In genomic region chr16:88542488-88542887, GRCm38 (mm10) we compare ENCODE assay signal across 8 mouse cellular contexts. TPM values are rescaled to one million over a fixed set of nuclear protein-coding genes. Genes with fewer than 3 reads are reported as not detected.
DNase-seq lines count a peak whose midpoint lies in the region; ATAC-seq and TF ChIP-seq lines count a peak whose summit lies in the region.

No protein-coding gene starts in this region.

- H3K4me1 ChIP-seq in intestine, postnatal 0 days (replicated peaks; ENCODE audit: control insufficient read depth, insufficient read depth, low read length), result no peaks in the 10 kb centered on the region
- no peaks in the 10 kb centered on the region; the same call in 1 of the 2 replicates for H3K4me1 ChIP-seq in intestine, embryonic 16.5 days (ENCODE audit: control insufficient read depth, insufficient read depth, low read length)
- no peaks in the 10 kb centered on the region for H3K4me1 ChIP-seq in forebrain, embryonic 14.5 days (ENCODE audit: control insufficient read depth, insufficient read depth, low read length)

- H3K27ac ChIP-seq in intestine, postnatal 0 days (ENCODE audit: low read depth, low read length), result no peak overlapping the region
- H3K27ac ChIP-seq in intestine, embryonic 16.5 days (ENCODE audit: low read length), result no peak overlapping the region
- H3K27ac ChIP-seq in forebrain, embryonic 14.5 days (ENCODE audit: low read depth, low read length), result no peak overlapping the region

- peak; percentile 81 for TF ChIP-seq CTCF in intestine, postnatal 0 days (IDR thresholded peaks at IDR 0.05; ENCODE audit: low read depth)

- WGBS in intestine, postnatal 0 days, result 59% methylated on average over 6 of the region's 6 CpGs
- WGBS in intestine, embryonic 16.5 days, result 58% methylated on average over 6 of the region's 6 CpGs
- 52% methylated on average over 6 of the region's 6 CpGs for WGBS in forebrain, embryonic 14.5 days

- no peak overlapping the region for H3K4me2 ChIP-seq in intestine, postnatal 0 days (replicated peaks; ENCODE audit: low read depth)
- no peak overlapping the region for H3K4me2 ChIP-seq in intestine, embryonic 16.5 days (ENCODE audit: low read depth, low read length)
- no peak overlapping the region for H3K4me2 ChIP-seq in forebrain, embryonic 14.5 days (ENCODE audit: low read length)

- no peaks in the 10 kb centered on the region for H3K9me3 ChIP-seq in intestine, postnatal 0 days (ENCODE audit: control insufficient read depth)
- no peaks in the 10 kb centered on the region for H3K9me3 ChIP-seq in intestine, embryonic 16.5 days (ENCODE audit: control insufficient read depth, low read length)
- no peaks in the 10 kb centered on the region for H3K9me3 ChIP-seq in forebrain, embryonic 14.5 days (replicated peaks; ENCODE audit: control insufficient read depth, low read length)

- DNase-seq in thymus, postnatal 4 days, result peak; percentile 9
- no peak for DNase-seq in thymus, adult 18-20 months
- DNase-seq in forebrain, embryonic 14.5 days (ENCODE audit: low spot score), result peak; percentile 54
- no peak for DNase-seq in testis, postnatal 14 days (ENCODE audit: low spot score)
- DNase-seq in urinary bladder, postnatal 10 days (ENCODE audit: low spot score), result no peak
- no peak for DNase-seq in right cerebral cortex, postnatal 14 days

- no peaks in the 10 kb centered on the region for H3K36me3 ChIP-seq in intestine, postnatal 0 days (ENCODE audit: control insufficient read depth, insufficient read depth)
- no peaks in the 10 kb centered on the region for H3K36me3 ChIP-seq in intestine, embryonic 16.5 days (ENCODE audit: control insufficient read depth, insufficient read depth, low read length)
- no peaks in the 10 kb centered on the region for H3K36me3 ChIP-seq in forebrain, embryonic 14.5 days (ENCODE audit: control insufficient read depth, insufficient read depth, low read length)

- no peaks in the 10 kb centered on the region for H3K27me3 ChIP-seq in intestine, postnatal 0 days (replicated peaks; ENCODE audit: control insufficient read depth, insufficient read depth, low read length)
- H3K27me3 ChIP-seq in intestine, embryonic 16.5 days (replicated peaks; ENCODE audit: control insufficient read depth, insufficient read depth, low read length), result no peaks in the 10 kb centered on the region
- H3K27me3 ChIP-seq in forebrain, embryonic 14.5 days (replicated peaks; ENCODE audit: control insufficient read depth, insufficient read depth, low read length), result no peaks in the 10 kb centered on the region

- H3K4me3 ChIP-seq in intestine, postnatal 0 days (ENCODE audit: low read depth, low read length), result no peak overlapping the region
- no peak overlapping the region for H3K4me3 ChIP-seq in intestine, embryonic 16.5 days (ENCODE audit: low read length)
- H3K4me3 ChIP-seq in forebrain, embryonic 14.5 days (ENCODE audit: low read depth, low read length), result no peak overlapping the region

- ATAC-seq in intestine, postnatal 0 days, result peak; percentile 26; the same call in 1 of the 2 replicates
- ATAC-seq in intestine, embryonic 16.5 days, result no peak
- no peak for ATAC-seq in forebrain, embryonic 14.5 days

- H3K9ac ChIP-seq in intestine, postnatal 0 days (ENCODE audit: low read depth, low read length), result no peak overlapping the region
- no peak overlapping the region for H3K9ac ChIP-seq in intestine, embryonic 16.5 days (ENCODE audit: low read depth, low read length)
- no peak overlapping the region for H3K9ac ChIP-seq in forebrain, embryonic 14.5 days (ENCODE audit: low read length)

RNA-seq across cellular contexts. Expression of gene Cldn8, which starts 20.5 kb away (rescaled TPM):
- polyA plus RNA-seq in intestine, postnatal 0 days (2015; fragmentation: Nextera tagmentation; extraction: Ambion mirVana), result 48.9 and 56.8 TPM in 2 replicates
- polyA plus RNA-seq in intestine, embryonic 16.5 days (2015; fragmentation: Nextera tagmentation; extraction: Ambion mirVana), result 107 and 111 TPM in 2 replicates
- not detected in 2 replicates for polyA plus RNA-seq in forebrain, embryonic 14.5 days (2014; fragmentation: Nextera tagmentation; extraction: Ambion mirVana)

RNA-seq across cellular contexts. Expression of gene Cldn17, which starts 35.7 kb away (rescaled TPM):
- polyA plus RNA-seq in intestine, postnatal 0 days (2015; fragmentation: Nextera tagmentation; extraction: Ambion mirVana), result not detected in 2 replicates
- not detected in 2 replicates for polyA plus RNA-seq in intestine, embryonic 16.5 days (2015; fragmentation: Nextera tagmentation; extraction: Ambion mirVana)
- polyA plus RNA-seq in forebrain, embryonic 14.5 days (2014; fragmentation: Nextera tagmentation; extraction: Ambion mirVana), result not detected in 2 replicates

Comparison
In these comparisons a context has a peak if more than half of its experiments do, and no peak if none do; other contexts are left out.
1. DNase-seq: peak in thymus, postnatal 4 days (single experiment) and forebrain, embryonic 14.5 days (single experiment); none in thymus, adult 18-20 months (0 of 2), testis, postnatal 14 days (single experiment), urinary bladder, postnatal 10 days (single experiment) and right cerebral cortex, postnatal 14 days (single experiment).
2. RNA of gene Cldn8, which starts 20.5 kb away (polyA plus RNA-seq): 107 to 111 TPM in intestine, embryonic 16.5 days and 48.9 to 56.8 TPM in intestine, postnatal 0 days; not detected in forebrain, embryonic 14.5 days; every median in the first group is over 10 times any median in the second.